Mouse (Mus musculus) lung, embryonic 16.5 days (tissue): ENCODE measurements around the gene Mydgf. TPM values are rescaled to one million over a fixed set of nuclear protein-coding genes. Genes with fewer than 3 reads are reported as not detected.

Experiments used
- ATAC-seq: fragments of 200-750 bp; cut with Nextera tagmentation; 2 replicates; pipeline ENCODE4 v1.8.0; 2017; ENCODE audit warnings: low read depth, mild to moderate bottlenecking, moderate library complexity
- H3K27ac ChIP-seq: fragments of 300-500 bp; sonication (generic); 2 replicates; pipeline ENCODE4 v1.5.1; 2014; ENCODE audit warnings: mild to moderate bottlenecking, control low read depth, low read length
- H3K27me3 ChIP-seq: fragments of 300-500 bp; sonication (generic); 2 replicates; pipeline ENCODE4 v1.6.1; 2014; ENCODE audit warnings: low read depth, low read length, mixed read lengths; ENCODE audit not compliant: control insufficient read depth, insufficient read depth
- H3K36me3 ChIP-seq: fragments of 300-500 bp; sonication (generic); 2 replicates; pipeline ENCODE4 v1.6.1; 2014; ENCODE audit warnings: low read length; ENCODE audit not compliant: control insufficient read depth, insufficient read depth
- H3K4me1 ChIP-seq: fragments of 300-500 bp; sonication (generic); replicated peaks from 2 replicates; pipeline ENCODE4 v1.6.1; 2014; ENCODE audit warnings: low read length, mixed read lengths; ENCODE audit not compliant: control insufficient read depth, insufficient read depth
- H3K4me2 ChIP-seq: fragments of 300-500 bp; sonication (generic); 2 replicates; pipeline ENCODE4 v1.6.1; 2014; ENCODE audit warnings: low read depth, low read length, control low read depth
- H3K4me3 ChIP-seq: fragments of 300-500 bp; sonication (generic); 2 replicates; pipeline ENCODE4 v1.5.1; 2014; ENCODE audit warnings: mild to moderate bottlenecking, low read length, control low read depth
- H3K9ac ChIP-seq: fragments of 300-500 bp; sonication (generic); 2 replicates; pipeline ENCODE4 v1.6.1; 2014; ENCODE audit warnings: low read length, control low read depth
- H3K9me3 ChIP-seq: fragments of 300-500 bp; sonication (generic); 2 replicates; pipeline ENCODE4 v1.6.1; 2016; ENCODE audit warnings: low read length; ENCODE audit not compliant: control insufficient read depth
- WGBS: fragments of 180-500 bp; shearing (Covaris S2); extraction: QIAGEN DNeasy Blood & Tissue Kit; methylation state at CpG from one replicate; pipeline ENCODE4 v1.1.7; 2014; 5-methylcytosine and 5-hydroxymethylcytosine counted together
- polyA plus RNA-seq: library from polyadenylated mRNA; unstranded; fragments of >200 nt; fragmentation: Nextera tagmentation; extraction: Ambion mirVana; gene quantifications from 2 replicates; pipeline ENCODE4 v1.2.1, GENCODE M21; 2015

Gene Mydgf
- polyA plus RNA-seq, 1 experiment from 2014 or later: 93.0 TPM

- Histone ChIP-seq H3K4me3 (no peak overlapping the region), H3K27me3 (peaks cover 5% of the 10 kb centered on the region), H3K36me3 (no peaks in the 10 kb centered on the region), H3K27ac (no peak overlapping the region), H3K4me2 (no peak overlapping the region), H3K9ac (no peak overlapping the region), H3K4me1 (peaks cover 14% of the 10 kb centered on the region), H3K9me3 (no peaks in the 10 kb centered on the region)
- ATAC-seq: no peak; the same call in 1 of the 2 replicates
- WGBS: under 1% methylated on average over 9 of the region's 9 CpGs
These were observed 24.0 kb downstream of the Mydgf start for GRCm38 (mm10) chr17:56159729-56160128.

DNA sequence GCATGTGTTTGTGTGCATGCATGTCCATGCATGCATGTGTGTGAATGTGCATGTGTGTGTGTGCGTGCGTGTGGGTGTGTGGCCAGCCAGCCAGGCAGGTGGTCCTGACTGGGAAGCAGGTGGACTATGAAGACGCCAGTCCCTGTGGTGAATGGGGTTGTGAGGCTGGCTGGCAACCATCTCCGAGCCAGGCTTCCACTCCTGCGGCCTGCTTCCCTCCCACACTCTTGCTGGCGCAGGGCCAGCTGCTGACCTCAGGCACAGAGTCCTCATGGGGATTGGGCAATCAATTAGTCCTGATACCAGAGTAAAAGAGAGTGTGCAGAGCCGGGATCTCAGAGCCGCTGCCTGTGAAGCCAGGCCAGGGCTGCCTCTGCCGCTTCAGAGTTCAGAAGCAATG lies 30.1 kb downstream of the Mydgf start:
- H3K36me3 ChIP-seq: no peaks in the 10 kb centered on the region
- H3K9me3 ChIP-seq: no peaks in the 10 kb centered on the region
- H3K9ac ChIP-seq: no peak overlapping the region
- peaks cover 6% of the 10 kb centered on the region; the same call in 1 of the 2 replicates for H3K4me1 ChIP-seq
- H3K27me3 ChIP-seq: peaks cover 17% of the 10 kb centered on the region
- 27% methylated on average over 9 of the region's 9 CpGs for WGBS
- no peak overlapping the region for H3K4me2 ChIP-seq
- no peak overlapping the region for H3K4me3 ChIP-seq
- no peak overlapping the region for H3K27ac ChIP-seq
- peak; percentile 71; the same call in 1 of the 2 replicates for ATAC-seq

DNA sequence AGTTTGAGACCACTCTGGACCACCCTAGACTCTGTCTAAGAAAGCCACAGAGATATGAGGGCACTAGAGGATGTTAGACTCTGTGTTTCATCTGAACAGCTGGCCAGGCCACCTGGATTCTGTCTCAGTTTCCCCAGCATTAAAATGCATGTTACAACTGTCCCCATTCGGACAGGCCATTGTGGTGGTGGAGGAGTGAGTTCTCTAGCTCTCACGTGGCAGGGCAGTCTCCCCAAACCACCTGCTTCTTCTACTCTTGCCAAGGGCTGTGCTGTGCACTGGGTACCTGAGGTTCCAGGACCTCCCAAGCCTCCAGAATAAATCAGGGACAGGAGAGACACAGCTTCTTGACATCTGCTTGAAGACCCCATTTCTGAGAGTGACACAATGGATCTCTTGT lies 33.8 kb downstream of the Mydgf start:
- WGBS: 38% methylated on average over 2 of the region's 2 CpGs
- H3K4me1 ChIP-seq: peaks cover 6% of the 10 kb centered on the region; the same call in 1 of the 2 replicates
- no peak for ATAC-seq
- H3K9me3 ChIP-seq: no peaks in the 10 kb centered on the region
- no peaks in the 10 kb centered on the region for H3K36me3 ChIP-seq
- H3K4me2 ChIP-seq: no peak overlapping the region
- no peak overlapping the region for H3K27ac ChIP-seq
- no peak overlapping the region for H3K9ac ChIP-seq
- H3K27me3 ChIP-seq: peaks cover 39% of the 10 kb centered on the region
- H3K4me3 ChIP-seq: no peak overlapping the region

- Histone ChIP-seq H3K9ac (no peak overlapping the region), H3K4me2 (peak overlapping the region; percentile 39), H3K9me3 (no peaks in the 10 kb centered on the region), H3K27ac (no peak overlapping the region), H3K36me3 (no peaks in the 10 kb centered on the region), H3K27me3 (peaks cover 41% of the 10 kb centered on the region), H3K4me1 (peaks cover 5% of the 10 kb centered on the region; the same call in 1 of the 2 replicates), H3K4me3 (peak overlapping the region; percentile 31)
- 1% methylated on average over 30 of the region's 30 CpGs for WGBS
- no peak for ATAC-seq
These were observed 34.7 kb downstream of the Mydgf start for GRCm38 (mm10) chr17:56148790-56149618.

GRCm38 (mm10) chr17:56148280-56148679 lies 35.4 kb downstream of the Mydgf start:
- H3K27ac ChIP-seq: no peak overlapping the region
- H3K36me3 ChIP-seq: no peaks in the 10 kb centered on the region
- H3K9me3 ChIP-seq: no peaks in the 10 kb centered on the region
- no peak for ATAC-seq
- peak overlapping the region; percentile 31 for H3K4me3 ChIP-seq
- H3K4me2 ChIP-seq: peak overlapping the region; percentile 39
- no peak overlapping the region for H3K9ac ChIP-seq
- H3K27me3 ChIP-seq: peaks cover 41% of the 10 kb centered on the region
- 18% methylated on average over 9 of the region's 9 CpGs for WGBS
- H3K4me1 ChIP-seq: peaks cover 3% of the 10 kb centered on the region; the same call in 1 of the 2 replicates

DNA sequence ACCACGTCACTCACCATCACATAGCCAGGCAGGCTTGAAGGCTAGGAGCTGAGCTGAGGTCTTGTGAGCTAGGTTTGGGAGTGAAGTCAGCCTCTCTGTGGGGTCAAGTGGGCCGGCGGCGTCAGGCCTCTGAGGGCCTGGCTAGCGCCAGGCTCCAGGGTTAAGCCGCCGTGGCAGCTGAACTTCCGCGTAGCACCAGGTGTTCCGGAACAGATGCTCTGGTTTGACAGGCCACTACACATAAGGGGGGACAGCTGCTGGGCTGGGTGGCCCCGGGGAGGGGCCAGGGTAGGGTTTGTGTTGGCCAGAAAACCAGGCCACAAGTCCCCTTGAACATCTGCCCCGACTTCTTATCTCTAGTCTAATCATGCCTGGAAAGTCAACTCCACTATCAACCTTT lies 36.3 kb downstream of the Mydgf start:
- H3K27ac ChIP-seq: no peak overlapping the region
- peaks cover 3% of the 10 kb centered on the region; the same call in 1 of the 2 replicates for H3K4me1 ChIP-seq
- WGBS: 35% methylated on average over 12 of the region's 12 CpGs
- no peaks in the 10 kb centered on the region for H3K9me3 ChIP-seq
- no peak overlapping the region for H3K9ac ChIP-seq
- H3K4me2 ChIP-seq: no peak overlapping the region
- H3K4me3 ChIP-seq: no peak overlapping the region
- H3K36me3 ChIP-seq: no peaks in the 10 kb centered on the region
- H3K27me3 ChIP-seq: peaks cover 48% of the 10 kb centered on the region
- ATAC-seq: no peak

GRCm38 (mm10) chr17:56146131-56146530 lies 37.6 kb downstream of the Mydgf start:
- WGBS: 17% methylated on average over 9 of the region's 9 CpGs
- Histone ChIP-seq H3K27me3 (peaks cover 61% of the 10 kb centered on the region), H3K36me3 (no peaks in the 10 kb centered on the region), H3K4me2 (no peak overlapping the region), H3K4me1 (peaks cover 12% of the 10 kb centered on the region), H3K9me3 (no peaks in the 10 kb centered on the region), H3K4me3 (no peak overlapping the region), H3K27ac (no peak overlapping the region), H3K9ac (no peak overlapping the region)
- ATAC-seq: no peak

DNA sequence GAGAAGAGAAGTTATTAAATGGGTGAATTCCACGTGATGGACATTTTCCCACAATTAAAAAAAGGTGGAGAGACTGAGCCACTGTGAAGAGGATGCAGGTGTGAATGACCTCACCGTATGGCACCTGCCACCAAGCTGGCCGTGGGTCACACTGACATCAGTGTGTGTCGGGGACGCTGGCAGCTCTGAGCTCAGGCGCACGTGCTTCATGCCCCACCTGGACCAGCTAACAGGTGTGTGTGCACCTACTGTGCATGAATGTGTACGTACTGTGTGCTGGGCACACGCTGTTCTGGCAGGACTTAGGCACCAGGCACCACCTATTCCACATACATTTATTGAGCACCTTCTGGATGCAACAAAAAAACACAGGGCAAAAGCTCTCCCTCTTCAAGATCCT lies 39.2 kb downstream of the Mydgf start:
- no peaks in the 10 kb centered on the region for H3K36me3 ChIP-seq
- no peaks in the 10 kb centered on the region for H3K9me3 ChIP-seq
- ATAC-seq: no peak
- H3K4me3 ChIP-seq: no peak overlapping the region
- no peak overlapping the region for H3K4me2 ChIP-seq
- no peak overlapping the region for H3K27ac ChIP-seq
- H3K9ac ChIP-seq: no peak overlapping the region
- peaks cover 15% of the 10 kb centered on the region for H3K4me1 ChIP-seq
- H3K27me3 ChIP-seq: peaks cover 71% of the 10 kb centered on the region
- WGBS: 65% methylated on average over 9 of the region's 9 CpGs

DNA sequence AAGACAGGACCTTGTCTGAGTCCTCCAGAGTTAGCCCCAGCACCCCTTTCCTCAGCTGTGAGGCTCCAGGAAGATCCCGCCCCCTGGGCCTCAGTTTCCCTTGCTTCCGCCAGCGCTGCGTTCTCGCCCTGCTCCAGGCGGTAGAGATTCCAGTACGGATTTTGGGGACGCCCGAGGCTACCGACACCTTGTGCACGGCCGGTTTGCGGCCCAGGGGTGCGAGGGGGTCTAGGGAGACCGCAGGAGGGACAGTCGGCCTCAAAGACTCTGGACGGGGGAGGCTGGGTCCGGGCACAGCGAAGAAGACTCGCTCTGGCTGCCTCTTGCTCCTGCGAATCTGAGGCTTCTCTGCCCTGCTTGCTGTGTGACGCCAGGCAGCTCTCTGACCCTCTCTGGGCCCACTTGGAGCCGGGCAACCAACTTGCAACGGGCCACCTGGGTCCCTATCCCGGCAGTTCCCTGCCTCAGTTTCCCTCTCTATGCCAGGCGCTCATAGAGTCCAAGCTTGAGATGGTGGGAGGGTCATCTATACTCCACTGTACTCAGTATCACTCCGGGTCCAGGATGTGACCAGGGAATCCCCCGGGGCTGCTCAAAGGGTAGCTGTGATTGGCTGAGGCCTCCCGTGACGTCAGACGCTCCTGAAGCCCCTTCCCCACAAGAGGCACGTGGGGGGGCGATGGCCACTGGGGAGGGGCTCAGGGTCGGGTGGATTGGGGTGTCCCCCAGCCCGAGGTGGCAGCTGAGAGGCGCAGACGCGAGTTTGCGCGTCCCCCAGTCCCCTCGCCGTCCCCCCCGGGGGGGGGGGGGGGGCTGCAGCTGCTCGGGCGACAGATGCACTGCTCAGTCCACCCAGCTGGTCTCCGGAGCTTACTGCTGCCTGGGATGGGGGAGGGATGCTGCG lies 41.8 kb downstream of the Mydgf start:
- Histone ChIP-seq H3K4me1 (peaks cover 17% of the 10 kb centered on the region), H3K9me3 (no peaks in the 10 kb centered on the region), H3K9ac (peak overlapping the region; percentile 39; the same call in 1 of the 2 replicates), H3K27ac (no peak overlapping the region), H3K27me3 (peaks cover 58% of the 10 kb centered on the region), H3K4me3 (peak overlapping the region; percentile 42), H3K36me3 (no peaks in the 10 kb centered on the region), H3K4me2 (peak overlapping the region; percentile 71)
- ATAC-seq: no peak
- 2% methylated on average over 41 of the region's 47 CpGs for WGBS
